Mouse (Mus musculus) forebrain, embryonic 10.5 days (tissue): ENCODE results near the gene Foxo3. TPM values are rescaled to one million over a fixed set of nuclear protein-coding genes. Genes with fewer than 3 reads are reported as not detected.

Source experiments
- DNase-seq: peaks from one replicate; pipeline ENCODE4 v3.0.0-alpha.2; 2017; ENCODE audit warnings: low spot score; ENCODE audit errors: extremely low spot score
- H3K27ac ChIP-seq: fragments of 300-500 bp; sonication (generic); 2 replicates; pipeline ENCODE4 v1.5.1; 2016; ENCODE audit warnings: mild to moderate bottlenecking
- H3K27me3 ChIP-seq: fragments of 300-500 bp; sonication (generic); 2 replicates; pipeline ENCODE4 v1.6.1; 2016; ENCODE audit warnings: mild to moderate bottlenecking; ENCODE audit not compliant: poor library complexity, severe bottlenecking
- H3K36me3 ChIP-seq: fragments of 300-500 bp; sonication (generic); replicated peaks from 2 replicates; pipeline ENCODE4 v1.6.1; 2016; ENCODE audit warnings: mild to moderate bottlenecking, moderate library complexity
- H3K4me1 ChIP-seq: fragments of 300-500 bp; sonication (generic); 2 replicates; pipeline ENCODE4 v1.6.1; 2016
- H3K4me3 ChIP-seq: fragments of 300-500 bp; sonication (generic); 2 replicates; pipeline ENCODE4 v1.5.1; 2016; ENCODE audit warnings: mild to moderate bottlenecking, moderate library complexity
- H3K9me3 ChIP-seq: fragments of 300-500 bp; sonication (generic); 2 replicates; pipeline ENCODE4 v1.6.1; 2016; ENCODE audit warnings: mild to moderate bottlenecking, moderate library complexity
- WGBS: fragments of 180-500 bp; shearing (Covaris S2); methylation state at CpG from one replicate; pipeline ENCODE4 v1.1.7; 2016; 5-methylcytosine and 5-hydroxymethylcytosine counted together
- polyA plus RNA-seq: library from polyadenylated mRNA; unstranded; fragments of >200 nt; fragmentation: Nextera tagmentation; extraction: Ambion mirVana; gene quantifications from 2 replicates; pipeline ENCODE4 v1.2.1, GENCODE M21; 2016

Foxo3 gene
- polyA plus RNA-seq, 1 experiment from 2014 or later = 2.3 TPM

- no peak for DNase-seq
- no peak overlapping the region for H3K27ac ChIP-seq
- no peaks in the 10 kb centered on the region for H3K27me3 ChIP-seq
- WGBS = 61% methylated on average over 4 of the region's 4 CpGs
- H3K4me3 ChIP-seq = no peak overlapping the region
- H3K4me1 ChIP-seq = peaks cover 11% of the 10 kb centered on the region; the same call in 1 of the 2 replicates
- no peaks in the 10 kb centered on the region for H3K36me3 ChIP-seq
- no peaks in the 10 kb centered on the region for H3K9me3 ChIP-seq
These were observed 20.0 kb upstream of the Foxo3 start for GRCm38 (mm10) chr10:42296559-42296958.

- Histone ChIP-seq H3K4me3 (no peak overlapping the region), H3K27me3 (no peaks in the 10 kb centered on the region), H3K9me3 (no peaks in the 10 kb centered on the region), H3K36me3 (no peaks in the 10 kb centered on the region), H3K27ac (no peak overlapping the region), H3K4me1 (peaks cover 7% of the 10 kb centered on the region; the same call in 1 of the 2 replicates)
- DNase-seq = no peak
- WGBS = 3% methylated on average over 1 of the region's 1 CpGs
These were observed 18.5 kb upstream of the Foxo3 start for GRCm38 (mm10) chr10:42295028-42295427.

GRCm38 (mm10) chr10:42294392-42294791 is 17.8 kb upstream of the Foxo3 start:
- no peak overlapping the region for H3K4me3 ChIP-seq
- H3K36me3 ChIP-seq = no peaks in the 10 kb centered on the region
- H3K27ac ChIP-seq = no peak overlapping the region
- DNase-seq = no peak
- H3K4me1 ChIP-seq = 0 out of 2 replicates have a peak, but pooled peaks cover 5% of the 10 kb centered on the region
- no peaks in the 10 kb centered on the region for H3K27me3 ChIP-seq
- H3K9me3 ChIP-seq = no peaks in the 10 kb centered on the region
- WGBS = 70% methylated on average over 2 of the region's 2 CpGs

- Histone ChIP-seq H3K36me3 (no peaks in the 10 kb centered on the region), H3K27ac (no peak overlapping the region), H3K4me3 (no peak overlapping the region), H3K27me3 (no peaks in the 10 kb centered on the region), H3K9me3 (no peaks in the 10 kb centered on the region), H3K4me1 (0 out of 2 replicates have a peak, but pooled peaks cover 5% of the 10 kb centered on the region)
- DNase-seq = no peak
- 76% methylated on average over 4 of the region's 4 CpGs for WGBS
These were observed 17.3 kb upstream of the Foxo3 start for GRCm38 (mm10) chr10:42293877-42294276.

- H3K4me1 ChIP-seq = 0 out of 2 replicates have a peak, but pooled peaks cover 5% of the 10 kb centered on the region
These were observed 14.8 kb upstream of the Foxo3 start for GRCm38 (mm10) chr10:42291360-42291759.

GRCm38 (mm10) chr10:42287666-42288065 is 11.1 kb upstream of the Foxo3 start:
- WGBS = 89% methylated on average over 1 of the region's 1 CpGs
- no peaks in the 10 kb centered on the region for H3K36me3 ChIP-seq
- no peaks in the 10 kb centered on the region for H3K27me3 ChIP-seq
- H3K4me3 ChIP-seq = no peak overlapping the region
- H3K27ac ChIP-seq = no peak overlapping the region
- H3K9me3 ChIP-seq = peaks cover 26% of the 10 kb centered on the region
- H3K4me1 ChIP-seq = no peaks in the 10 kb centered on the region
- no peak for DNase-seq

More at GRCm38 (mm10) chr10:42291360-42291759, 14.8 kb upstream of the Foxo3 start:
- Histone ChIP-seq H3K4me3 (no peak overlapping the region), H3K9me3 (peaks cover 5% of the 10 kb centered on the region), H3K27ac (no peak overlapping the region), H3K27me3 (no peaks in the 10 kb centered on the region), H3K36me3 (no peaks in the 10 kb centered on the region)
- DNase-seq = peak; percentile 44
- 61% methylated on average over 5 of the region's 5 CpGs for WGBS

GRCm38 (mm10) chr10:42278307-42278850 is 1.8 kb upstream of the Foxo3 start:
- no peaks in the 10 kb centered on the region for H3K36me3 ChIP-seq
- H3K4me3 ChIP-seq = peak overlapping the region; percentile 85
- WGBS = 2% methylated on average over 38 of the region's 38 CpGs
- H3K4me1 ChIP-seq = peaks cover 35% of the 10 kb centered on the region
- peaks cover 33% of the 10 kb centered on the region for H3K27me3 ChIP-seq
- H3K9me3 ChIP-seq = no peaks in the 10 kb centered on the region
- peak overlapping the region; percentile 92 for H3K27ac ChIP-seq
- DNase-seq = no peak

GRCm38 (mm10) chr10:42277476-42278306 is 1.1 kb upstream of the Foxo3 start:
- Histone ChIP-seq H3K4me3 (peak overlapping the region; percentile 85), H3K4me1 (peaks cover 36% of the 10 kb centered on the region), H3K9me3 (no peaks in the 10 kb centered on the region), H3K27ac (peak overlapping the region; percentile 92), H3K27me3 (peaks cover 39% of the 10 kb centered on the region), H3K36me3 (no peaks in the 10 kb centered on the region)
- WGBS = under 1% methylated on average over 78 of the region's 78 CpGs
- peak; percentile 96 for DNase-seq

- WGBS = under 1% methylated on average over 40 of the region's 40 CpGs
- H3K4me1 ChIP-seq = peaks cover 51% of the 10 kb centered on the region
These were observed 569 bp downstream of the Foxo3 start for GRCm38 (mm10) chr10:42275871-42276501.

GRCm38 (mm10) chr10:42275401-42275870 is 1.1 kb downstream of the Foxo3 start:
- Histone ChIP-seq H3K4me3 (peak overlapping the region; percentile 85), H3K27me3 (peaks cover 47% of the 10 kb centered on the region), H3K4me1 (peaks cover 52% of the 10 kb centered on the region), H3K27ac (peak overlapping the region; percentile 92), H3K9me3 (no peaks in the 10 kb centered on the region), H3K36me3 (no peaks in the 10 kb centered on the region)
- under 1% methylated on average over 53 of the region's 54 CpGs for WGBS
- peak; percentile 62 for DNase-seq

More at GRCm38 (mm10) chr10:42275871-42276501, 569 bp downstream of the Foxo3 start:
- peak overlapping the region; percentile 92 for H3K27ac ChIP-seq
- peak overlapping the region; percentile 85 for H3K4me3 ChIP-seq
- no peaks in the 10 kb centered on the region for H3K36me3 ChIP-seq
- DNase-seq = no peak
- no peaks in the 10 kb centered on the region for H3K9me3 ChIP-seq
- peaks cover 47% of the 10 kb centered on the region for H3K27me3 ChIP-seq

GRCm38 (mm10) chr10:42274712-42275400 is 1.7 kb downstream of the Foxo3 start:
- H3K27ac ChIP-seq = peak overlapping the region; percentile 92
- H3K36me3 ChIP-seq = no peaks in the 10 kb centered on the region
- H3K4me3 ChIP-seq = peak overlapping the region; percentile 85
- H3K9me3 ChIP-seq = no peaks in the 10 kb centered on the region
- peaks cover 42% of the 10 kb centered on the region for H3K27me3 ChIP-seq
- under 1% methylated on average over 65 of the region's 65 CpGs for WGBS
- peaks cover 52% of the 10 kb centered on the region for H3K4me1 ChIP-seq
- DNase-seq = peak; percentile 56
